Mouse (Mus musculus): ENCODE data around the gene Slc26a3. TPM values are rescaled to one million over a fixed set of nuclear protein-coding genes. Genes with fewer than 3 reads are reported as not detected.

Slc26a3 gene
- total RNA-seq, 1 experiment: not detected

DNA sequence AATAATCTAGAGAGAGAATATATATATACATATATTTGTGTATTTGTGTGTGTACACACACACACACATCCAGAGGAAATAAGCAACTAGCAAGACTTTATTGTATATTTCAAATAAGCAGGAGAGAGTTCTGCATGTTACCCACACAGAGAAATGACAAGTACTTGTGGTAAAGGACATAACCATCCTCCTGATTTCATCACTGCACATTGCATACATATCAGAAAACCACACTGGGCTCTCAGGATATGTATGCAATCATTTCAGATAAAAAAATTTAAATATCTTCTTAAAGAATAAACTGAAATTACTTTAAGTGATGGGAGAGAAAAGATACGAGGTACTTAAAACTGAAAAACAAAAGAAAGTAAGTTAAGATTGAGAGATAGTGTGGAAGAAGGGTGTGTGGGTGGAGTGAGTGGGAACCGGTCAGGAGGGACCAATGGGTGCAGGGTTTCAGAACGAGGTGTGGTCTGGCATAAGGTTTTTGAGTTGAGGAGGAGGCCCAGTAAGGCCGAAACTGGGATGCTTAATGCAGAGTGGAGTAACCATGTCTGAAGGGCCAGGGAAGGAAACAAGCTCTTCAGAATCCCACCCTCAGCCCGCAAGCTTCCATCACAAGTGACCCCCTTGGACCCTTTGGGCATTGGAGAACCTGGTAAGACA lies 14.0 kb downstream of the Slc26a3 start:
- TF ChIP-seq HCFC1 (IDR thresholded peaks at IDR 0.05; ENCODE audit: borderline replicate concordance, insufficient read depth, low read length) (no peak), ZC3H11A (IDR thresholded peaks at IDR 0.05; ENCODE audit: borderline replicate concordance, low read depth, low read length) (no peak), CHD2 (IDR thresholded peaks at IDR 0.05; ENCODE audit: low read depth, low read length) (no peak), ZNF384 (IDR thresholded peaks at IDR 0.05; ENCODE audit: low read depth, low read length) (no peak), MAFK (IDR thresholded peaks at IDR 0.05; ENCODE audit: insufficient read depth, low read depth, low read length) (no peak)
- Histone ChIP-seq H3K4me3 (ENCODE audit: insufficient read depth in 1 of 2, low read depth in 1 of 2, low read length in 2 of 2, poor library complexity in 1 of 2, severe bottlenecking in 1 of 2) (no peak overlapping the region), H3K9me3 (ENCODE audit: control insufficient read depth, insufficient read depth, low read depth, low read length) (no peaks in the 10 kb centered on the region), H3K27ac (ENCODE audit: insufficient read depth, low read depth, low read length, poor library complexity, severe bottlenecking) (no peak overlapping the region), H3K9ac (ENCODE audit: insufficient read depth, low read depth, low read length, poor library complexity, severe bottlenecking) (no peak overlapping the region), H3K4me1 (ENCODE audit: control insufficient read depth in 2 of 2, insufficient read depth in 2 of 2, low read length in 2 of 2, poor library complexity in 1 of 2) (no peaks in the 10 kb centered on the region), H3K36me3 (ENCODE audit: control insufficient read depth, insufficient read depth, low read length, poor library complexity, severe bottlenecking) (no peaks in the 10 kb centered on the region)
- in situ Hi-C loops (cut with MboI; ENCODE audit: low sequenced_read_pairs in 2 of 2, unreplicated experiment in 2 of 2): no loop called here
- no peak for DNase-seq (ENCODE audit: low read depth, low spot score)

GRCm38 (mm10) chr12:31415971-31416370 lies 25.3 kb downstream of the Slc26a3 start:
- DNase-seq (ENCODE audit: low read depth, low spot score): no peak
- no peak overlapping the region for H3K9ac ChIP-seq (ENCODE audit: insufficient read depth, low read depth, low read length, poor library complexity, severe bottlenecking)
- H3K9me3 ChIP-seq (ENCODE audit: control insufficient read depth, insufficient read depth, low read depth, low read length): no peaks in the 10 kb centered on the region
- no peak overlapping the region for H3K4me3 ChIP-seq (ENCODE audit: insufficient read depth in 1 of 2, low read depth in 1 of 2, low read length in 2 of 2, poor library complexity in 1 of 2, severe bottlenecking in 1 of 2)
- TF ChIP-seq CHD2 (IDR thresholded peaks at IDR 0.05; ENCODE audit: low read depth, low read length) (no peak), ZNF384 (IDR thresholded peaks at IDR 0.05; ENCODE audit: low read depth, low read length) (no peak), MAFK (IDR thresholded peaks at IDR 0.05; ENCODE audit: insufficient read depth, low read depth, low read length) (no peak), ZC3H11A (IDR thresholded peaks at IDR 0.05; ENCODE audit: borderline replicate concordance, low read depth, low read length) (no peak), HCFC1 (IDR thresholded peaks at IDR 0.05; ENCODE audit: borderline replicate concordance, insufficient read depth, low read length) (no peak)
- no peak overlapping the region for H3K27ac ChIP-seq (ENCODE audit: insufficient read depth, low read depth, low read length, poor library complexity, severe bottlenecking)
- in situ Hi-C loops (cut with MboI; ENCODE audit: low sequenced_read_pairs in 2 of 2, unreplicated experiment in 2 of 2): no loop called here
- H3K4me1 ChIP-seq (ENCODE audit: control insufficient read depth in 2 of 2, insufficient read depth in 2 of 2, low read length in 2 of 2, poor library complexity in 1 of 2): no peaks in the 10 kb centered on the region
- H3K36me3 ChIP-seq (ENCODE audit: control insufficient read depth, insufficient read depth, low read length, poor library complexity, severe bottlenecking): no peaks in the 10 kb centered on the region

DNA sequence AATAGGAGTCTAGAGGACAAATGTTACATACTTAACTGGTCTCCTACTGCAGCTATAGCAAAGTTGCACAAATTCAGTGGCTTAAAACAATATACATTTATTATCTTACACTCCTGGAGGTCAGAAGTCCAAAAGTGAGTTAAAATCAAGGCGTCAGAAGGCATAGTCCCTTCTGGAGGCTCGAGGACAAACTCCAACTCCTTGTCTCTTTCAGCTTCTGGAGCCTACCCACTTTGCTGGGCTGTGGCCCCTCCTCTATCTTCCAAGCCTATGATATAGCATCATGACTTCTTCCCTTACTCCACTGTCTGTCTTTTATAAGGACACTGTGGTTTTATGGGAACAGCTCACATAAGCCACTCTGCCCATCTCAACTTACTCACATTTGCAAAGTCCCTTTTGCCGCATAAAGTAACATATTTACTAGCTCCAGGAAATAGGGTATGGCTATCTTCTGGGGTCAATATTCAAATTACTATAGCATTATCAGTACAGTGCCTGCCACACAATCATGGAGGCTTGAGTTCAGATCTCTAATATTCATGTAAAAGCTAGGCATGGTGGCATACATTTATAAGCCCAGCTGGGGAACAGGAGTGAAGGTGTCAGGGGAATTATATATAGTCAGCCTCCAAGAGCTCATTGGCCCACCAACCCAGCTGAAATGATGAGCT lies 31.4 kb downstream of the Slc26a3 start:
- Histone ChIP-seq H3K4me1 (ENCODE audit: control insufficient read depth in 2 of 2, insufficient read depth in 2 of 2, low read length in 2 of 2, poor library complexity in 1 of 2) (no peaks in the 10 kb centered on the region), H3K27ac (ENCODE audit: insufficient read depth, low read depth, low read length, poor library complexity, severe bottlenecking) (no peak overlapping the region), H3K36me3 (ENCODE audit: control insufficient read depth, insufficient read depth, low read length, poor library complexity, severe bottlenecking) (no peaks in the 10 kb centered on the region), H3K9ac (ENCODE audit: insufficient read depth, low read depth, low read length, poor library complexity, severe bottlenecking) (no peak overlapping the region), H3K4me3 (ENCODE audit: insufficient read depth in 1 of 2, low read depth in 1 of 2, low read length in 2 of 2, poor library complexity in 1 of 2, severe bottlenecking in 1 of 2) (no peak overlapping the region), H3K9me3 (ENCODE audit: control insufficient read depth, insufficient read depth, low read depth, low read length) (no peaks in the 10 kb centered on the region)
- in situ Hi-C loops (cut with MboI; ENCODE audit: low sequenced_read_pairs in 2 of 2, unreplicated experiment in 2 of 2): no loop called here
- TF ChIP-seq ZC3H11A (IDR thresholded peaks at IDR 0.05; ENCODE audit: borderline replicate concordance, low read depth, low read length): no peak
- TF ChIP-seq MAFK (IDR thresholded peaks at IDR 0.05; ENCODE audit: insufficient read depth, low read depth, low read length): no peak
- no peak for TF ChIP-seq HCFC1 (IDR thresholded peaks at IDR 0.05; ENCODE audit: borderline replicate concordance, insufficient read depth, low read length)
- no peak for TF ChIP-seq CHD2 (IDR thresholded peaks at IDR 0.05; ENCODE audit: low read depth, low read length)
- no peak for TF ChIP-seq ZNF384 (IDR thresholded peaks at IDR 0.05; ENCODE audit: low read depth, low read length)
- DNase-seq (ENCODE audit: low read depth, low spot score): no peak

- H3K4me1 ChIP-seq (ENCODE audit: control insufficient read depth in 2 of 2, insufficient read depth in 2 of 2, low read length in 2 of 2, poor library complexity in 1 of 2): peaks cover 0 to 1% of the 10 kb centered on the region in 2 experiments; a peak in 1 of 4 replicates
- in situ Hi-C loops (cut with MboI; ENCODE audit: low sequenced_read_pairs in 2 of 2, unreplicated experiment in 2 of 2): no loop called here
These were observed 47.1 kb downstream of the Slc26a3 start for GRCm38 (mm10) chr12:31437791-31438190.

More at GRCm38 (mm10) chr12:31437791-31438190, 47.1 kb downstream of the Slc26a3 start:
- no peak for DNase-seq (ENCODE audit: low read depth, low spot score)
- TF ChIP-seq ZC3H11A (IDR thresholded peaks at IDR 0.05; ENCODE audit: borderline replicate concordance, low read depth, low read length): no peak
- TF ChIP-seq ZNF384 (IDR thresholded peaks at IDR 0.05; ENCODE audit: low read depth, low read length): no peak
- no peak for TF ChIP-seq MAFK (IDR thresholded peaks at IDR 0.05; ENCODE audit: insufficient read depth, low read depth, low read length)
- TF ChIP-seq CHD2 (IDR thresholded peaks at IDR 0.05; ENCODE audit: low read depth, low read length): no peak
- TF ChIP-seq HCFC1 (IDR thresholded peaks at IDR 0.05; ENCODE audit: borderline replicate concordance, insufficient read depth, low read length): no peak
- Histone ChIP-seq H3K4me3 (ENCODE audit: insufficient read depth in 1 of 2, low read depth in 1 of 2, low read length in 2 of 2, poor library complexity in 1 of 2, severe bottlenecking in 1 of 2) (no peak overlapping the region), H3K9ac (ENCODE audit: insufficient read depth, low read depth, low read length, poor library complexity, severe bottlenecking) (no peak overlapping the region), H3K27ac (ENCODE audit: insufficient read depth, low read depth, low read length, poor library complexity, severe bottlenecking) (no peak overlapping the region), H3K36me3 (ENCODE audit: control insufficient read depth, insufficient read depth, low read length, poor library complexity, severe bottlenecking) (no peaks in the 10 kb centered on the region), H3K9me3 (ENCODE audit: control insufficient read depth, insufficient read depth, low read depth, low read length) (no peaks in the 10 kb centered on the region)

Measured in ES-E14 (cell line).